Mouse (Mus musculus): ENCODE measurements around the gene Podn.

Podn gene

DNA sequence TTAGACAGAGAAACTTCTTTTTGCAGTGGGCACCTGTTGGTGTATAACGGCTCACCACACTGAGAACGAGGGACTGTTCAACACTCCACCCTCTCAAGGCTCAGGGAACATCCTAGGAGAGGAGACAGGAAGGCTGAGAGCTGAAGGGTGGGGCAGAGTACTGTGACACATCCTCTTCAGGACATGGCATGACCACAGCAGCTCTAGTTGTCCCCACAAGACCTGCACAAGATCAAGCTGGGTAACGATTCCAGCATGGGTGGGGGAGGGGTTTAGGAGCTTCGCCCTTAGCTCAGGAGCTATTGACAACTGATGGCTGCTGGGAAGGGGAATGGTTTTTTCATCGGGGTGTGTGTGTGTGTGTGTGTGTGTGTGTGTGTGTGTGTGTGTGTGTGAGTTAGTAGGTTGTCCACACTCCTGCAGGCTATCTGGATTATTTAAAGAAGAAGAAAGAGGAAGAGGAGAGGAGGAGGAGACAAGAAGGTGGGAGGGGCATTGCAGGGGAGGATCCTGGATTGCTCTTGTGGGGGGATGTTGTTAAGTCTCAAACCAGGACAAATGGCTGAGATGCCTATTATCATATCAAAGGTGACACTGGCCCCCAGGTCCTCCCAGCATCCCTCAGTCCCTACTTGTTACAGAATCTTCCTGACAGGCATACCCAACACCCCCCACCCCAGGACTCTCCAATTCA is 129.7 kb downstream of the Podn start:
- DNase-seq (ENCODE audit: low spot score) = no peak
